Mouse (Mus musculus) testis, adult 2 months (tissue): ENCODE results near the gene Vmn1r183. TPM values are rescaled to one million over a fixed set of nuclear protein-coding genes. Genes with fewer than 3 reads are reported as not detected.
"Not testable (repeated sequence)": the region's sequence is repeated elsewhere in the genome, so short reads cannot be mapped to it uniquely, and the experiment has no call there.

Experiments
- H3K27ac ChIP-seq: fragments of 200-500 bp; 2 replicates; pipeline ENCODE4 v1.5.1; 2012; ENCODE audit warnings: low read depth, low read length; ENCODE audit not compliant: control insufficient read depth, insufficient read depth
- H3K27me3 ChIP-seq: fragments of 200-500 bp; 2 replicates; pipeline ENCODE4 v1.6.1; 2012; ENCODE audit warnings: mild to moderate bottlenecking, low read length, moderate library complexity; ENCODE audit not compliant: control insufficient read depth, insufficient read depth
- H3K36me3 ChIP-seq: fragments of 200-500 bp; 2 replicates; pipeline ENCODE4 v1.6.1; 2012; ENCODE audit warnings: mild to moderate bottlenecking, low read length; ENCODE audit not compliant: control insufficient read depth, insufficient read depth
- H3K4me1 ChIP-seq: fragments of 200-500 bp; 2 replicates; pipeline ENCODE4 v1.6.1; 2012; ENCODE audit warnings: low read length; ENCODE audit not compliant: control insufficient read depth, insufficient read depth
- H3K4me3 ChIP-seq: fragments of 200-500 bp; 2 replicates; pipeline ENCODE4 v1.5.1; 2012; ENCODE audit warnings: low read depth, mild to moderate bottlenecking, low read length, moderate library complexity, mixed read lengths; ENCODE audit not compliant: control insufficient read depth
- CTCF ChIP-seq: fragments of 200-500 bp; IDR thresholded peaks from 2 replicates; pipeline ENCODE4 v1.5.1; 2012; ENCODE audit warnings: low read depth, mild to moderate bottlenecking, inconsistent platforms, low read length, moderate library complexity; ENCODE audit not compliant: control insufficient read depth, insufficient read depth, insufficient replicate concordance
- POLR2A ChIP-seq: fragments of 200-500 bp; IDR thresholded peaks from 2 replicates; pipeline ENCODE4 v1.6.1; 2012; ENCODE audit warnings: low read depth, mild to moderate bottlenecking, inconsistent platforms, low read length, moderate library complexity; ENCODE audit not compliant: control insufficient read depth
- polyA plus RNA-seq: library from polyadenylated mRNA; depleted of rRNA; stranded (reverse); fragments of >200 nt; gene quantifications from 2 replicates; pipeline ENCODE4 v1.2.3, GENCODE M21; 2012; rRNA removed

Gene Vmn1r183
- polyA plus RNA-seq: 0.01 and 0.04 TPM in 2 replicates

DNA sequence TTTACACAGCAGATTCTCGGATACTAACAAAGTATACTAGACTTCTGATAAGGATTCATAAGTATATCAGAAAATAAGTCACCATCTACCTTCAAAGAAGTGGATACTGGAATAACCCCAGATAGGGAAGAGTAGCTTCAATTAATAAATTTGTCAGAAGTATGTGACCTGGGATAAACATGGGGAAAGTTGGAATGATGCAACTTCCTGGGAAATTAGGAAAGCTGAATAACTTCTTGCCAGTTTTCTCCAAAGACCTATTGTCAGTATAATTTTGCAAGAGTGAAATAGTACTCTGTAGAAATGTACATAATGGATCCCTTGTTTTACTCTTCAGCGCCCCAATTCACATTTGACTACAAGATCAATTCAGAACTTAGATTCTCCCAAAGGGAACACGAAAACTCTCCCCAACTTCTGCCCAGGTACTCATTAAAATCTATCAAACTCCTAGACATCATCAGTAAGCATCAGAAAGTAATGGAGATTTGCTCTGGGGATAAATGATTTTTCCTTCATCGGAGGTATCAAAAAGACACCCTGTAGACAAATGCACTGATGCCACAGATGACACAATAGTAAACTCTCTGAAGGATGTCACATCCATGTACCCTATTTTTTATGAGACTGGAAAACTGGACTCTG lies at the start of gene Vmn1r183:
Vmn1r183 (plus strand) TSS at position 595 of the 645 bp plus-strand sequence.
- no peak for TF ChIP-seq POLR2A
- no peak for TF ChIP-seq CTCF
- H3K27me3 ChIP-seq: no peaks in the 10 kb centered on the region
- no peak within 1 kb of the TSS for H3K4me3 ChIP-seq
- no peak within 1 kb of the TSS for H3K27ac ChIP-seq
- H3K4me1 ChIP-seq: no peaks in the 10 kb centered on the region
- no peaks in the 10 kb centered on the region for H3K36me3 ChIP-seq

DNA sequence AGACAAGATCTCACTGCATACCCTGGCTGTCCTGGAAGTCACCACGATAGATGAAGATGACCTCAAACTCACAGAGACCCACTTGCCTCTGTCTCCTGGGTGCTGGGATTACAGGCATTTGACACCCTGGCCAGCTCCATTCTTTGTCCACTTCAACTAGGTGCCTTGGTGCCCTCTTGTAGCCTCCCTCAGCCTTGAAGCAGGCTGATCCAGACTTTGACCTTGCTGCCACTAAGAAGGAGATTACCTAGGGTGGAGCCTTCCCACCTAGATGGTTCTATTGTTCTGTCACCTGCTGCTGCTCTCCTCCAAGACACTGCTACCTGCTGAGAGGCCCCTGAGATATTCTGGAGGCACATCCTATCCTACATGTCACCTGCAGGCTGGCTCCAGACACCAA lies 21.4 kb downstream of the Vmn1r183 start:
- H3K27me3 ChIP-seq, H3K4me1 ChIP-seq, H3K4me3 ChIP-seq, H3K36me3 ChIP-seq, H3K27ac ChIP-seq: not testable (repeated sequence)

DNA sequence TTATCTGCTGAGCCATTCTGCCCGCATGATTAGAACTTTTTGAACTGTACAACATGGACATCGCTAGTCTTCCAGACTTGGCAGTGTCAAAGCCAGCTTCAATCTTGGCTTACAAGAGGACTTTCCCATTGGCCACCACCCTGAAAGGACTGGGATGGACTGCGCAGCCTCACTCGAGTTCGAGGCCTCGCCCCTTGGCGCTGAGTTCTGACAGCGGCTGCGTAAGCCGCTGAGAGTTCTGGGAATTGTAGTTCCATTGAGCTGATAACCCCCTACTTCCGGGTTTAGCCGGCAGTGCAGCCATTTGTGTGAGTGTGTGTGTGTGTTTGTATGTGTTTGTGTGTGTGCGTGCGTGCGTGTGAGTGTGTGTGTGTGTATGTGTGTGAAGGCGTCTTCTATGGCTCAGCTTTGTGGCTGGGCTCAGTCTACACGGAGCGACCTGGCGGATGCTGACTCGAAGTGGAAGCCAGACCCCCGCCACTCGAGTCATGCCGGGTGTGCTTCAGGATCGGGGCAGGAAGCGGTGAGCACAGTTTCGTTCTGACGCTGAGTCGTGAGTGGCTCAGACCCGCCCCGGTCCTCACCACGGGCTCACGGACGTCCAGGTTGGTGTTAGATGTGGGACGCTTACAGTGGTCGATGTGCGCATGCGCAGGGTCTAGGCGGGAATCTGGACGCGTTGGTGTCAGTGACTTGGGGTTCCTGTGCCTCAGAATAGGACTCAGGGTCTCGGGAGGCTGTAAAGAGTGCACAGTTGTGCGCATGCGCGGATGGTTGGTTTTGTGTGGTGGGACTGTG lies 28.8 kb downstream of the Vmn1r183 start, which contains the start of gene Zfp180:
Zfp180 (plus strand) TSS at position 291 of the 798 bp plus-strand sequence.
- Histone ChIP-seq H3K4me3 (peak within 1 kb of the TSS; percentile 100), H3K27me3 (no peaks in the 10 kb centered on the region)
- TF ChIP-seq POLR2A: no peak; the same call in 1 of the 2 replicates
- 0 out of 2 replicates have a peak, but pooled peaks have one; percentile 2 for TF ChIP-seq CTCF

DNA sequence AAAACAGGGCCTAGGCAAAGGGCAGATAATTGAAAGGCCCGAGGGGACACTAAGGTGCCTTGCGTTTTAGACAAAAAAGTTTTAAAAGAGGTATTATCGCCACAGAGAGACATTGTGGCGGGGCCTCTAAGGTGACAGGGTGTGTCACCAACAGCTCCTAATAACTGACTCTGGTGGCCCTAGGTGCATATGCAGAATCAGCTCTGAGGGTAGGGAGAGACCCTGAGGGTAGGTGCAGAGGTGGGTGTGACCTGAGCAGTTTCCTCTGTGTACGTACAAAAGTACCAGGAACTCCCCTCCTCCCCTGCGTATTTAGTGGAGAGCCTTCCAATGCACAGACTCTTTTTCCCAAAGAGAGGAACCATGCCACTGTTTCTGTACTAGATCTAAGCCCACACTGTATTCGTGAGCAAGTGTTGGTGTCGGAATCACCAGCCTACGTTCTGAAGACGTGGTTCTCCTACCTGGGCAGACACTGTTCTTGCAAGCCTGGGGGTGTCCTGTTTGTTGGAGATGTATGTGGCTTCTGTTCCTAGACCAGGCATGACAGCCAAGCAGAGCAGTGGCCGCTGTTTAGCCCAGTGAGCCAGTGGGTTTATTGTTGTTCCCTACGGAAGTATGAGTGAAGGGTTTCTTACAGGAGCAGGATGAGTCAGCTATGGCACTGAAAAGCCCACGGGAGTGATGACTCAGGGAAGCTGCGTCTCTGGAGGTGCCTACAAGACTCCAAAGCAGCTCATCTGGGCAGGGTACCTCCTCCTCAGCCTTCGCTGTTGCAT lies 29.6 kb downstream of the Vmn1r183 start:
- Histone ChIP-seq H3K36me3 (no peaks in the 10 kb centered on the region), H3K27me3 (no peaks in the 10 kb centered on the region), H3K27ac (peak overlapping the region; percentile 93; the same call in 1 of the 2 replicates), H3K4me1 (peaks cover 15% of the 10 kb centered on the region), H3K4me3 (peak overlapping the region; percentile 100)
- TF ChIP-seq CTCF: no peak
- no peak for TF ChIP-seq POLR2A

More for the DNA sequence above, 28.8 kb downstream of the Vmn1r183 start, which contains the start of gene Zfp180:
- H3K36me3 ChIP-seq: no peaks in the 10 kb centered on the region
- peaks cover 12% of the 10 kb centered on the region for H3K4me1 ChIP-seq
- peak within 1 kb of the TSS; percentile 93 for H3K27ac ChIP-seq

DNA sequence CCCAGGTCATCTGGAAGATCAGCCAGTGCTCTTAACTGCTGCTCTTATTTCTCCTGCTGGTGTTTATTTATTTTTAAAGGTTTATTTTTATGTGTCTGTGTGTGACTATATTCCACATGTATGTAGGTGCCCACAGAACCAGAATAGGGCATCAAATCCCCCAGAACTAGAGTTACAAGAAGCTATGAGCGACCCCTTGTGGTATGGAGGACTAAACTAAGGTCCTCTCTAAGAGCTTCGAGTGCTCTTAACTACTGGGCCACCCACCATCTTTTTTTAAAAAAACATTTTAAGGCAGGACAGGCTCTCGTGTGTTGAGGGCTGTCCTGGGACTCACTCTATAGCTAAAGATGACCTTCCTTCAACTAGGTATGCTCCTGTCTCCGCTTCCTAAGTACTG lies 33.8 kb downstream of the Vmn1r183 start:
- no peak overlapping the region for H3K27ac ChIP-seq
- no peaks in the 10 kb centered on the region for H3K27me3 ChIP-seq
- no peak overlapping the region for H3K4me3 ChIP-seq
- H3K36me3 ChIP-seq: no peaks in the 10 kb centered on the region
- H3K4me1 ChIP-seq: peaks cover 13% of the 10 kb centered on the region
- TF ChIP-seq CTCF (no peak), POLR2A (no peak)

DNA sequence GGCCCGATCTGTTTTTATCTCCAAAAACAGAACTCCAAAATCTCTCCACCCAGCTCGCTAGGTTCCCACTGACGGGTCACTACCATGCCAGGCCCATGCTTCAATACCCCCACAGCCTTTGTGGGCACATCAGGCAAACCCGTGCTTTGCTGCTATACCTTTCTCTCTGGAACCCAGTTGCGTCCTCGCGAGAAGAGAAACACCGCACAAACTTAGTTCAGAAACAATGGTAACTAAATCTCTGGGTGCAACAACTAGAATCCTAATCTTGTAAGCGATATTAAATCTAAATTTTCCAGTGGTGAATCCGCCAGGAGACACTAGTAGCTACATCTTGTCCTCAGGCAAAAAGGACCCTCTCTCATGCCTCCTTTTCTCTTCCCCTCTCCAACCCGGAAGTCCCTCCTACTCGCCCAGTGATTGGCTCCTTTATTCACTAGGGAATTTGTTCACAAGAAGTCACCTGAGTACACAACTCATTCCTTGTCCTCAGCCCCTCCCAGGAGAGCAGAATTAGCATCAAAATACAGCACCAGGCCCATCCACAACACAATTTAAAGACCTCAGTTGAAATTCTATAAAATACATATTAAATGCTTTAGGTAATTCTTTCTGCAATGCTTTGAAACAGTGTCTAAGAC lies 34.6 kb downstream of the Vmn1r183 start:
- H3K36me3 ChIP-seq: no peaks in the 10 kb centered on the region
- no peaks in the 10 kb centered on the region for H3K27me3 ChIP-seq
- no peak overlapping the region for H3K4me3 ChIP-seq
- H3K4me1 ChIP-seq: peaks cover 6% of the 10 kb centered on the region
- TF ChIP-seq POLR2A: no peak
- TF ChIP-seq CTCF: no peak
- H3K27ac ChIP-seq: no peak overlapping the region

DNA sequence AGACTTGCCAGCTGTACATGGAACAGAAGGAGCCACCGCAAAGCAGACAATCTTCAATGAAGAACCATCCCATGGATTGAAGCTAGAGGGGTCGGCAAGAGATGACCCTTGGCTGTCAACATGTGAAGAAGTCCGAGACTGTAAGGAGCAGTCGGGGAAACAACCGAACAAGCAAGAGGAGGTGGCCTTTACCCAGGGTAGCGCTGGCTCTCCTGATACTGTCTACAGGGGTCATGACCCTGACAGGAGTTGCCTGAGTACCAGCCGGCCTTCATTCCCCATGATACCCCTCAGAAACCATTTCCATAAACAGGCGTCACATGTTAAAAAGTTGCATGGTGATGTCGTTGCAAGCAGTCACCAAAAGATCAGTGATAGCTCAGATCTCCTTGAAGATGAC lies 51.3 kb downstream of the Vmn1r183 start:
- no peaks in the 10 kb centered on the region; the same call in 1 of the 2 replicates for H3K36me3 ChIP-seq
- TF ChIP-seq POLR2A (no peak), CTCF (no peak)
- H3K27me3 ChIP-seq: no peaks in the 10 kb centered on the region
- H3K27ac ChIP-seq: no peak overlapping the region
- no peak overlapping the region for H3K4me3 ChIP-seq
- no peaks in the 10 kb centered on the region for H3K4me1 ChIP-seq
